Mouse (Mus musculus) kidney, adult 2 months (tissue): ENCODE results near the gene Lrig3. TPM values are rescaled to one million over a fixed set of nuclear protein-coding genes. Genes with fewer than 3 reads are reported as not detected.

Source experiments
- DNase-seq: peaks from one replicate; pipeline ENCODE4 v3.0.0; 2021
- H3K27ac ChIP-seq: fragments of 200-500 bp; 2 replicates; pipeline ENCODE4 v1.5.1; 2012; ENCODE audit warnings: low read depth, low read length, control low read depth, inconsistent platforms; ENCODE audit not compliant: insufficient read depth
- H3K27me3 ChIP-seq: fragments of 200-500 bp; replicated peaks from 2 replicates; pipeline ENCODE4 v1.6.1; 2012; ENCODE audit warnings: mild to moderate bottlenecking, moderate library complexity, low read length, inconsistent platforms; ENCODE audit not compliant: control insufficient read depth, insufficient read depth
- H3K36me3 ChIP-seq: fragments of 200-500 bp; 2 replicates; pipeline ENCODE4 v1.6.1; 2012; ENCODE audit warnings: mild to moderate bottlenecking, moderate library complexity, low read length, inconsistent platforms; ENCODE audit not compliant: control insufficient read depth, insufficient read depth
- H3K4me1 ChIP-seq: fragments of 200-500 bp; 2 replicates; pipeline ENCODE4 v1.6.1; 2011; ENCODE audit warnings: low read length; ENCODE audit not compliant: control insufficient read depth, insufficient read depth
- H3K4me3 ChIP-seq: fragments of 200-500 bp; 2 replicates; pipeline ENCODE4 v1.5.1; 2011; ENCODE audit warnings: mild to moderate bottlenecking, low read depth, low read length, control low read depth; ENCODE audit not compliant: insufficient read depth
- CTCF ChIP-seq: fragments of 200-500 bp; conservative IDR thresholded peaks from 2 replicates; pipeline ENCODE4 v1.5.1; 2011; ENCODE audit warnings: low read depth, mild to moderate bottlenecking, control low read depth, low read length, moderate library complexity, mixed read lengths; ENCODE audit not compliant: insufficient read depth, insufficient read length
- POLR2A ChIP-seq: fragments of 200-500 bp; IDR thresholded peaks from one replicate; pipeline ENCODE4 v1.6.1; 2011; ENCODE audit warnings: low read depth, low read length, control low read depth
- WGBS: fragments of 180-500 bp; shearing (Covaris S2); methylation state at CpG from one replicate; pipeline ENCODE4 v1.1.7; 2018; 5-methylcytosine and 5-hydroxymethylcytosine counted together
- polyA plus RNA-seq: library from polyadenylated mRNA; depleted of rRNA; stranded (reverse); fragments of >200 nt; gene quantifications from 2 replicates; pipeline ENCODE4 v1.2.3, GENCODE M21; 2012

Gene Lrig3
- polyA plus RNA-seq, 1 experiment: 7.1 TPM

DNA sequence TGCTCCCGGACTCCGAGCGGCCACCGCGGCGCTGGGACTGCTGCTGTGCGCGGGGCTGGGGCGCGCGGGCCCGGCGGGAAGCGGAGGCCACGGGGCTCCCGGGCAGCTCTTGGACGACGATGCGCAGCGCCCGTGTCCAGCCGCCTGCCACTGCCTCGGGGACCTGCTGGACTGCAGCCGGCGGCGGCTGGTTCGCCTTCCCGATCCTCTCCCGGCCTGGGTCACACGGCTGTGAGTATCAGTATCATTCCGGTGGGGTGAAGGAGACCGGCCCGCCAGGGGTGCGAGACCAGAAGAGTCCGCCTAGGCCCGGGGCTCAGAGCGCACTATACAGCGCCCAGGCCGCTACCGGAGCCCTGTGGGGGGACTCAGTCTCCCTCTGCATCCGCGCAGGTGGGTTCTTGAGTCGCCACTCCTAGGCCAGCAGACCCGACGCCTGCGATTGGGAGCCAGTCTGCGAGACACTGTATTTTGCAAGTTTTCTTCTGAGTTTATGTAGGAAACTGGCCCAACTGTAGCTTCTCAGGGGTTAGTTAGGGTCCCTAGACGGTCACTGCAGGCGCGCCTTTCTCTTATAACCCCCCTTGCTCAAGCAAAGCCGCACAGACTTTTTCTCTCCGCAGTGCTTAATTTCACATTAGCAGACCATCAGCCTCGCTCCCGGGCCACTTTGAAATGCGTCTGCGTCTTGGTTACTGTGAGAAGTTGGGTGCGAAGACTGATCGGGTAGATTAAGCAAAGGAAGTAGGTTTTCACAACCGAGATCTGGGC, 698 bp downstream of the Lrig3 start:
- DNase-seq: peak; percentile 51
- TF ChIP-seq POLR2A (no peak), CTCF (no peak)
- under 1% methylated on average over 53 of the region's 59 CpGs for WGBS
- no peaks in the 10 kb centered on the region for H3K36me3 ChIP-seq
- peak overlapping the region; percentile 99 for H3K4me3 ChIP-seq
- H3K4me1 ChIP-seq: peaks cover 11% of the 10 kb centered on the region
- H3K27me3 ChIP-seq: no peaks in the 10 kb centered on the region
- peak overlapping the region; percentile 97 for H3K27ac ChIP-seq

DNA sequence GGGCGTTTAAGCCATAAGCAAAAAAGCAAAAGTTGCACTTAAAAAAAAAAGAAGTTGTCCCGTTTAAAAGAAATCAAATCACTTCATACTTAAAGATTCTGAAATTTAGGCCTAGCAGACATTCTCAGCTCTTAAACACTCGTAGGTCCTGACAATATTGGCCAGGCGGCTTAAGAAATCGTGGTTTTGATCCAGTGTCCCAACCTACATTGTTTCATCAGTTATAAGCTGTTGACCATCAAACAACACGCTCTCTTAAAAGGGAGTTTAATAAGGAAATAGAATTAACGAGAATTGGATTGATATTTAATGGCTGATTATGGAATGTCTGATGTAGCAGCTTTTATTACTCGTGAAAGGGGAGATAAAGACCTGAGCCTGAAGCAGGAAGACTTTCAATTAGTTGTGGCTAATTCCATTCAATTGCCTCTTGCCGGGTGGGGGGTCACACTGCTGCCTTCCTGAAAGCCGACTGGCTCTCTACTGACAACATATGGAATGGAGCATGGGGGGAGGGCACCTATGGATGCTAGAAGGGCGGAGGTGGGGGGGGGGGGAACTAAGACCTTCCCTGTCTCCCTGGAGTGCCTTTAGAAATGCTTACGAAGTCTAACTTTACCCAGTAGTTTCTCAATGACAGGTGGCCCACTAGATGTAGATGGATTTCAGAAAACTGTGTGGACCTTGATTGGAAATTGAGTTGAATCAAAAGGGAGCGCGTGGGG, 1.6 kb downstream of the Lrig3 start:
- peak overlapping the region; percentile 54 for H3K4me3 ChIP-seq
- H3K27ac ChIP-seq: no peak overlapping the region
- H3K27me3 ChIP-seq: no peaks in the 10 kb centered on the region
- TF ChIP-seq POLR2A (no peak), CTCF (no peak)
- peaks cover 11% of the 10 kb centered on the region for H3K4me1 ChIP-seq
- 29% methylated on average over 14 of the region's 14 CpGs for WGBS
- H3K36me3 ChIP-seq: no peaks in the 10 kb centered on the region; the same call in 1 of the 2 replicates
- no peak for DNase-seq

DNA sequence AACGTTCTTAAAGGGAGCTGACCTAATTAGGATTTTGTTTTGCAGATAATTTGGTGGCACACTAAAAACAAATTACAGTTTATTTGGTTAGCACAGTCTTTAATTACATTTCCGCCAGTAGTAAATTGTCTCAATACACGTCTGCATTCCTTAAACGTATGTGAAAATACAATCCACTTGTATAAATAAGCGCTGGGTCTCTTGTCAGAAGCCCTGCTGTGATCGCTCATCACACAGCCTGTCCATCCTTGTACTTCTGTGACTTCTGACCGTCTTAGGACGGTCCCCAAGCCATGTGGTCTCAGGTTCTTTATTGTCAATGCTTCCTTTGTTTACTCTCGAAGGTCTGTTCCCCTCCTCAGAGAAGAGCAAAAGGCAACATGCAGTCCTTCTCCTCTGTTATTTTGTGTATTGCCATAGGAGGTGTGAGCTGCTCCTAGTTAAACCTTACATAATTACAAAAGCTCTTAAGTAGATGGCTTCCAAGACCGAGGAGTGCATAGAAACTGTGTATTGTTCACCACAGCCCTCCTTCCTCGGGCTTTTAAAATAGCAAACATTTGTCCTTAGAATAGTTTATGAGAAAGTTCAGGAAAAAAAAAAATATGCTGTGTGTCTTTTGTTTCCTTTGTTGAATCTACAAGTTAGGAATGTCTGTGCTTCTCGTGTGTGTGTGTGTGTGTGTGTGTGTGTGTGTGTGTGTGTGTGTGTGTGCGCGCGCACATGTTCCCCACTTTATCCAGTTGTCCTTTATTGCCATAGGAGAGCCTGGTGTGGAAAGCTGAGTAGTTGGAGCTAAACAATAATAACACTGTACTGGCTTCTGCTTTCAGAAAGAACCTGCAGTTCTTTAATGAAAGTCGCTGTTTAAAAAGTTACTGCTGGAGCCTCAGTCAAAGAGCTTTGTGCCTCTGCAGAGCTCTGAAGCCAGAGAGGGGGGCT, 2.5 kb downstream of the Lrig3 start:
- Histone ChIP-seq H3K4me3 (peak overlapping the region; percentile 54), H3K36me3 (no peaks in the 10 kb centered on the region; the same call in 1 of the 2 replicates), H3K27me3 (no peaks in the 10 kb centered on the region), H3K27ac (peak overlapping the region; percentile 84), H3K4me1 (peaks cover 11% of the 10 kb centered on the region)
- peak; percentile 29 for DNase-seq
- WGBS: 29% methylated on average over 16 of the region's 16 CpGs
- TF ChIP-seq CTCF (no peak), POLR2A (no peak)

DNA sequence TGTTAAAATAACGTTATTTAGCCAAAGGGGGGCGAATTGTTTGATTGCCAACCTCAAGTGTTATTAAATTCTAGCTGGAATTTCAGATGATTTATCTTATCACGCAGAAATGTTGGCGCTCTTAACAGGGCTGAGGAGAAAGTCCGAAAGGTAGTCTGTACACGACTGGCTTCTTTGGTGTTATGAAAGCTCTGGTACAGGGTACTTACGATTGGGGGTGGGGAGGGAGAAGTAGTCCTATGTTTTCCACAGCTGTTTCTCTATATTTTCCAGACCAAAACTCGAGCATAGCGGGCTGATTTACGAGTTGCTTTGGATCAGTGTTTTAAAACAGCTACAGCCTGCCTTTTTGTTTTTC, 3.1 kb downstream of the Lrig3 start:
- 24% methylated on average over 10 of the region's 10 CpGs for WGBS
- DNase-seq: peak; percentile 64
- H3K4me3 ChIP-seq: 0 out of 2 replicates have a peak overlapping the region, but pooled peaks have one; percentile 31
- peaks cover 11% of the 10 kb centered on the region for H3K4me1 ChIP-seq
- no peaks in the 10 kb centered on the region; the same call in 1 of the 2 replicates for H3K36me3 ChIP-seq
- H3K27me3 ChIP-seq: no peaks in the 10 kb centered on the region
- peak overlapping the region; percentile 72 for H3K27ac ChIP-seq
- TF ChIP-seq POLR2A (no peak), CTCF (no peak)

DNA sequence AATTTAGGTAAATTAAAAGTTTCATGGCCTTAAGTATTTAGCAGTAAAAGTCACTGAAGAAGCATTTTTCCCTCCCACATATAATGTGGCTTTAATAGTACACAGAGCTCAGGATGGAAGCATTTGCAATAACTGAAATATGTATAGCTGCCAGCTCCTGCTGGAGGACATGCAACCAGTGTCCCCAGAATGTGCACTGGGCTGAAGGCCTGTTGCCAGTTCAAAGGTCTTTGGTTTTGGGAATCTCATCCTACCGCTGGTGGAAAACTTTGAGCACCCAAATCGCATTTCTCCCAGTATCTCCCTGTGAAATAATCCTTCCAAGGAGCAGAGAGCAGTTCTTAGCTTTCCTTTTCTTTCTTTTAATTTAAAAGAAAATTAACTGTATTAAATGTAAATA, 4.1 kb downstream of the Lrig3 start:
- WGBS: 55% methylated on average over 2 of the region's 2 CpGs

DNA sequence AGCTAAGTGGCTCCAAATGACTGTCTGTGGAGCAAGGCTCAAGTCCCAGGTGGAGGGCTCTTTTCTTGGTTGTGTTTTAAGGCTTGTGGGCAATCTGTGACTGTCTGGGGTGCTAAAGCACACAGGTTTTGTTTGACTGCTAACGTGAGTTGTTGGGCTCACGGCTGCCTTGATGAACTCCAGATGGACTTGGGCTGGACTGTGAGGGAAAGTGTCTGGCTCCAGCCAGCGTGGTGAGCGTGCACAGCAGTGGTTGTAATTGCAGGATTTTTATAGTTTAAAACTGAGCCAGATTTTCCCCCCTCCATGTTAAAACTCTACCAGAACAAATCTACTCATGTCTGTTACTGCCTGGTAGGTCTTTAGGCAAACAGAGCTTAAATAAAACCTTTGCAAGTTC, 4.5 kb downstream of the Lrig3 start:
- DNase-seq: peak; percentile 32
- no peaks in the 10 kb centered on the region for H3K27me3 ChIP-seq
- H3K36me3 ChIP-seq: no peaks in the 10 kb centered on the region; the same call in 1 of the 2 replicates
- H3K27ac ChIP-seq: no peak overlapping the region
- WGBS: 43% methylated on average over 4 of the region's 4 CpGs
- H3K4me3 ChIP-seq: no peak overlapping the region
- TF ChIP-seq POLR2A (no peak), CTCF (no peak)
- peaks cover 11% of the 10 kb centered on the region for H3K4me1 ChIP-seq

More for the DNA sequence above, 4.1 kb downstream of the Lrig3 start:
- no peaks in the 10 kb centered on the region; the same call in 1 of the 2 replicates for H3K36me3 ChIP-seq
- TF ChIP-seq POLR2A (no peak), CTCF (no peak)
- peaks cover 11% of the 10 kb centered on the region for H3K4me1 ChIP-seq
- H3K27ac ChIP-seq: no peak overlapping the region
- H3K4me3 ChIP-seq: no peak overlapping the region
- no peak for DNase-seq
- H3K27me3 ChIP-seq: no peaks in the 10 kb centered on the region
